19 mouse cellular contexts compared by ENCODE assay signal in genomic region chr3:125190571-125190970, GRCm38 (mm10).
A peak's percentile ranks its signal among the peaks of the same experiment; 100 is the strongest.
DNase-seq lines count a peak whose midpoint lies in the region; ATAC-seq and TF ChIP-seq lines count a peak whose summit lies in the region.
"Had no signal": no experiment of that assay in that cellular context is flagged by ENCODE, and none has a peak within 500 bp of the region (broad histone marks: within the 10 kb centered on the region; RNA-seq: fewer than 3 reads in every experiment).

No protein-coding gene starts in this region.

- no peaks in the 10 kb centered on the region for H3K27me3 ChIP-seq in embryonic facial prominence, embryonic 14.5 days (replicated peaks; ENCODE audit: control insufficient read depth, insufficient read depth, low read length)
- no peaks in the 10 kb centered on the region for H3K27me3 ChIP-seq in embryonic facial prominence, embryonic 10.5 days (replicated peaks; ENCODE audit: low read depth, poor library complexity, severe bottlenecking)
- H3K27me3 ChIP-seq in hindbrain, embryonic 12.5 days = no peaks in the 10 kb centered on the region
- H3K27me3 ChIP-seq in hindbrain, embryonic 10.5 days (ENCODE audit: insufficient read depth, poor library complexity, severe bottlenecking) = no peaks in the 10 kb centered on the region
- H3K27me3 ChIP-seq in midbrain, embryonic 13.5 days = no peaks in the 10 kb centered on the region
- H3K27me3 ChIP-seq: heart, embryonic 13.5 days; stomach, embryonic 15.5 days had no signal

- no peak overlapping the region for H3K27ac ChIP-seq in embryonic facial prominence, embryonic 14.5 days (replicated peaks; ENCODE audit: low read depth, low read length)
- H3K27ac ChIP-seq in embryonic facial prominence, embryonic 10.5 days (replicated peaks) = no peak overlapping the region
- no peak overlapping the region for H3K27ac ChIP-seq in hindbrain, embryonic 12.5 days
- no peak overlapping the region for H3K27ac ChIP-seq in hindbrain, embryonic 10.5 days
- H3K27ac ChIP-seq in midbrain, embryonic 13.5 days = no peak overlapping the region
- H3K27ac ChIP-seq: heart, embryonic 13.5 days; stomach, embryonic 15.5 days had no signal

- no peaks in the 10 kb centered on the region for H3K4me1 ChIP-seq in embryonic facial prominence, embryonic 14.5 days (ENCODE audit: control insufficient read depth, insufficient read depth, low read length)
- H3K4me1 ChIP-seq in embryonic facial prominence, embryonic 10.5 days = no peaks in the 10 kb centered on the region
- H3K4me1 ChIP-seq in hindbrain, embryonic 12.5 days = no peaks in the 10 kb centered on the region
- H3K4me1 ChIP-seq in hindbrain, embryonic 10.5 days (replicated peaks) = no peaks in the 10 kb centered on the region
- H3K4me1 ChIP-seq in midbrain, embryonic 13.5 days (replicated peaks) = no peaks in the 10 kb centered on the region
- H3K4me1 ChIP-seq: heart, embryonic 13.5 days; stomach, embryonic 15.5 days had no signal

- no peaks in the 10 kb centered on the region for H3K9me3 ChIP-seq in embryonic facial prominence, embryonic 14.5 days (ENCODE audit: control insufficient read depth, low read length)
- H3K9me3 ChIP-seq in embryonic facial prominence, embryonic 10.5 days = no peaks in the 10 kb centered on the region
- no peaks in the 10 kb centered on the region for H3K9me3 ChIP-seq in hindbrain, embryonic 12.5 days (replicated peaks)
- H3K9me3 ChIP-seq in hindbrain, embryonic 10.5 days = no peaks in the 10 kb centered on the region
- no peaks in the 10 kb centered on the region for H3K9me3 ChIP-seq in midbrain, embryonic 13.5 days
- H3K9me3 ChIP-seq: heart, embryonic 13.5 days; stomach, embryonic 15.5 days had no signal

- no peak overlapping the region for H3K4me2 ChIP-seq in embryonic facial prominence, embryonic 14.5 days (ENCODE audit: low read depth, low read length)
- H3K4me2 ChIP-seq in hindbrain, embryonic 12.5 days (replicated peaks) = no peak overlapping the region
- no peak overlapping the region for H3K4me2 ChIP-seq in midbrain, embryonic 13.5 days (replicated peaks)
- H3K4me2 ChIP-seq: heart, embryonic 13.5 days; stomach, embryonic 15.5 days had no signal

- no peak overlapping the region for H3K4me3 ChIP-seq in embryonic facial prominence, embryonic 14.5 days (ENCODE audit: low read depth, low read length)
- no peak overlapping the region for H3K4me3 ChIP-seq in embryonic facial prominence, embryonic 10.5 days
- no peak overlapping the region for H3K4me3 ChIP-seq in hindbrain, embryonic 12.5 days
- H3K4me3 ChIP-seq in hindbrain, embryonic 10.5 days = no peak overlapping the region
- no peak overlapping the region for H3K4me3 ChIP-seq in midbrain, embryonic 13.5 days (replicated peaks)
- H3K4me3 ChIP-seq: heart, embryonic 13.5 days; stomach, embryonic 15.5 days had no signal

- TF ChIP-seq POLR2A in brain, embryonic 14.5 days (IDR thresholded peaks at IDR 0.05; ENCODE audit: borderline replicate concordance, extremely low read depth, insufficient read depth, insufficient read length, poor library complexity, severe bottlenecking) = no peak

- H3K9ac ChIP-seq in embryonic facial prominence, embryonic 14.5 days (ENCODE audit: low read depth, low read length) = no peak overlapping the region
- no peak overlapping the region for H3K9ac ChIP-seq in hindbrain, embryonic 12.5 days
- H3K9ac ChIP-seq in midbrain, embryonic 13.5 days (replicated peaks) = no peak overlapping the region
- H3K9ac ChIP-seq: heart, embryonic 13.5 days; stomach, embryonic 15.5 days had no signal

- H3K36me3 ChIP-seq in embryonic facial prominence, embryonic 14.5 days (ENCODE audit: control insufficient read depth, insufficient read depth, low read length) = no peaks in the 10 kb centered on the region
- no peaks in the 10 kb centered on the region for H3K36me3 ChIP-seq in embryonic facial prominence, embryonic 10.5 days (replicated peaks)
- no peaks in the 10 kb centered on the region for H3K36me3 ChIP-seq in hindbrain, embryonic 12.5 days
- H3K36me3 ChIP-seq in hindbrain, embryonic 10.5 days = no peaks in the 10 kb centered on the region
- H3K36me3 ChIP-seq in midbrain, embryonic 13.5 days = no peaks in the 10 kb centered on the region
- H3K36me3 ChIP-seq: heart, embryonic 13.5 days; stomach, embryonic 15.5 days had no signal

- DNase-seq in embryonic facial prominence, embryonic 14.5 days (ENCODE audit: low spot score) = peak; percentile 8
- DNase-seq in embryonic facial prominence, embryonic 10.5 days (ENCODE audit: low spot score) = no peak
- no peak for DNase-seq in hindbrain, embryonic 10.5 days (ENCODE audit: low spot score)
- DNase-seq in brain, embryonic 14.5 days (ENCODE audit: low read depth) = peak; percentile 70
- DNase-seq in neural tube, embryonic 10.5 days (ENCODE audit: extremely low spot score, low spot score) = no peak
- no peak for DNase-seq in heart, adult 11 months
- DNase-seq: adrenal gland, postnatal 14 days; cerebellum, adult 8-10 months; cerebellum, postnatal 36 days; gastrocnemius, postnatal 14 days; heart, adult 18-20 months; heart, postnatal 14 days; kidney, adult 11 months; kidney, postnatal 14 days; thymus, postnatal 36 days had no signal

- TF ChIP-seq CTCF in brain, embryonic 14.5 days (IDR thresholded peaks at IDR 0.05; ENCODE audit: borderline replicate concordance, extremely low read depth, insufficient read depth, insufficient read length) = no peak

- no peak for ATAC-seq in embryonic facial prominence, embryonic 14.5 days (ENCODE audit: low read depth)
- peak; percentile 69 for ATAC-seq in hindbrain, embryonic 12.5 days (ENCODE audit: low FRiP score)
- ATAC-seq in midbrain, embryonic 13.5 days = peak; percentile 83

Comparison
In these comparisons a context has a peak if more than half of its experiments do, and no peak if none do; other contexts are left out.
1. DNase-seq: peak in embryonic facial prominence, embryonic 14.5 days (single experiment) and brain, embryonic 14.5 days (single experiment); none in embryonic facial prominence, embryonic 10.5 days (single experiment), hindbrain, embryonic 10.5 days (single experiment), neural tube, embryonic 10.5 days (single experiment) and heart, adult 11 months (single experiment).